In the genomic region with DNA sequence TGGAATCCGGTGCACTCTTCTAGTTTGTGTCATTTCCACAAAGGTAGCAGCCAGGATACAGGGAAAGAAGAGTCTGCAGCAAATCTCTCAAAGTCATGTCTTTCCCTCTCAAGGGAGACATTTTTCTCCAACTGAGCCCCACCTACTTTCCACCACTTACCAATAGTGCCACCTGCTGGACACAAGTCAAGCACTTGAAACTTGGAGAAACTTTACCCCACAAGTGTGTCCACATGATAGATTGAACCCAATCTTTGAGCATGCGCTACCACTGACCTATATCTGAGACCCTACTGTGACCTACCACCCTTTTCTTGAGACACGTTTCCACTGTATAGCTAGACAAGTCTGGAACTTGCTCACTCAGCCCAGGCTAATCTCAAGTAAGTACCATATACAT, we compare ENCODE assay signal across 11 mouse cellular contexts. TPM values are rescaled to one million over a fixed set of nuclear protein-coding genes. Genes with fewer than 3 reads are reported as not detected.
DNase-seq lines count a peak whose midpoint lies in the region; ATAC-seq and TF ChIP-seq lines count a peak whose summit lies in the region.
"Had no signal": no experiment of that assay in that cellular context is flagged by ENCODE, and none has a peak within 500 bp of the region (broad histone marks: within the 10 kb centered on the region; RNA-seq: fewer than 3 reads in every experiment).

No protein-coding gene starts in this region.

- 43% methylated on average over 3 of the region's 3 CpGs for WGBS in heart, postnatal 0 days
- 50% methylated on average over 3 of the region's 3 CpGs for WGBS in kidney, postnatal 0 days

- H3K27ac ChIP-seq in heart, postnatal 0 days (ENCODE audit: low read depth), result no peak overlapping the region
- H3K27ac ChIP-seq in kidney, postnatal 0 days, result no peak overlapping the region
- H3K27ac ChIP-seq: embryonic facial prominence, embryonic 13.5 days; limb, embryonic 15.5 days had no signal

- no peak for ATAC-seq in heart, postnatal 0 days (ENCODE audit: insufficient read depth, low read depth)
- ATAC-seq in kidney, postnatal 0 days (replicated peaks; ENCODE audit: low FRiP score, low read depth), result no peak

- H3K4me2 ChIP-seq in heart, postnatal 0 days (ENCODE audit: low read depth, low read length), result no peak overlapping the region
- no peak overlapping the region for H3K4me2 ChIP-seq in kidney, postnatal 0 days (ENCODE audit: low read length)
- H3K4me2 ChIP-seq: embryonic facial prominence, embryonic 13.5 days; limb, embryonic 15.5 days had no signal

- TF ChIP-seq CTCF in heart, postnatal 0 days (IDR thresholded peaks at IDR 0.05; ENCODE audit: low read depth), result peak; percentile 52
- TF ChIP-seq CTCF in kidney, postnatal 0 days (IDR thresholded peaks at IDR 0.05; ENCODE audit: low read depth), result peak; percentile 65

- H3K9me3 ChIP-seq in heart, postnatal 0 days (replicated peaks; ENCODE audit: control insufficient read depth, low read length), result no peaks in the 10 kb centered on the region
- no peaks in the 10 kb centered on the region for H3K9me3 ChIP-seq in kidney, postnatal 0 days (replicated peaks; ENCODE audit: low read length)
- H3K9me3 ChIP-seq: embryonic facial prominence, embryonic 13.5 days; limb, embryonic 15.5 days had no signal

- no peak overlapping the region for H3K9ac ChIP-seq in heart, postnatal 0 days (replicated peaks; ENCODE audit: low read depth, low read length)
- no peak overlapping the region for H3K9ac ChIP-seq in kidney, postnatal 0 days (ENCODE audit: low read depth, low read length)
- H3K9ac ChIP-seq: embryonic facial prominence, embryonic 13.5 days; limb, embryonic 15.5 days had no signal

- H3K4me1 ChIP-seq in heart, postnatal 0 days (ENCODE audit: control insufficient read depth, insufficient read depth), result peaks cover 8% of the 10 kb centered on the region; the same call in 1 of the 2 replicates
- H3K4me1 ChIP-seq in kidney, postnatal 0 days (replicated peaks; ENCODE audit: insufficient read depth, low read length), result no peaks in the 10 kb centered on the region; the same call in 1 of the 2 replicates

- H3K4me3 ChIP-seq in heart, postnatal 0 days (ENCODE audit: low read depth, low read length), result no peak overlapping the region
- no peak overlapping the region for H3K4me3 ChIP-seq in kidney, postnatal 0 days (replicated peaks; ENCODE audit: low read depth, low read length)
- H3K4me3 ChIP-seq: embryonic facial prominence, embryonic 13.5 days; limb, embryonic 15.5 days had no signal

- no peak for TF ChIP-seq EP300 in heart, postnatal 0 days (IDR thresholded peaks at IDR 0.05; ENCODE audit: low read depth)

- DNase-seq in heart, postnatal 0 days (ENCODE audit: low spot score), result no peak
- DNase-seq in heart, adult 11 months, result no peak
- peak; percentile 69 for DNase-seq in CD4-positive helper T cell, adult 2 months (ENCODE audit: low read depth, low spot score)
- peak; percentile 47 for DNase-seq in WW6 (ENCODE audit: low read depth, low spot score)
- peak; percentile 55 for DNase-seq in kidney, postnatal 0 days (ENCODE audit: low spot score)
- DNase-seq in retina, postnatal 1 day, result peak; percentile 62
- no peak for DNase-seq in cerebellum, postnatal 36 days
- no peak for DNase-seq in ovary, postnatal 36 days (ENCODE audit: low spot score)

- no peaks in the 10 kb centered on the region for H3K27me3 ChIP-seq in heart, postnatal 0 days (ENCODE audit: control insufficient read depth, insufficient read depth, low read length)
- H3K27me3 ChIP-seq in kidney, postnatal 0 days (ENCODE audit: insufficient read depth, low read length), result no peaks in the 10 kb centered on the region
- H3K27me3 ChIP-seq: embryonic facial prominence, embryonic 13.5 days; limb, embryonic 15.5 days had no signal

- peaks cover 33% of the 10 kb centered on the region for H3K36me3 ChIP-seq in heart, postnatal 0 days (replicated peaks; ENCODE audit: control insufficient read depth, insufficient read depth, low read length)
- H3K36me3 ChIP-seq in kidney, postnatal 0 days (ENCODE audit: insufficient read depth, low read length), result peaks cover 27% of the 10 kb centered on the region

RNA-seq across cellular contexts. Expression of a gene that starts 1.9 kb away (rescaled TPM):
- 32.5 and 41.9 TPM in 2 replicates for total RNA-seq in heart, postnatal 0 days (2014; rRNA removed; ENCODE audit: low replicate concordance)
- 41.7 and 44.0 TPM in 2 replicates for polyA plus RNA-seq in heart, postnatal 0 days (2015; fragmentation: Nextera tagmentation; extraction: Ambion mirVana)
- 51.4 and 54.5 TPM in 2 replicates for polyA plus RNA-seq in kidney, postnatal 0 days (2015; fragmentation: Nextera tagmentation; extraction: Ambion mirVana)

RNA-seq across cellular contexts. Expression of a gene that starts 28.9 kb away (rescaled TPM):
- total RNA-seq in heart, postnatal 0 days (2014; rRNA removed; ENCODE audit: low replicate concordance), result 54.8 and 57.3 TPM in 2 replicates
- polyA plus RNA-seq in heart, postnatal 0 days (2015; fragmentation: Nextera tagmentation; extraction: Ambion mirVana), result 55.7 and 59.3 TPM in 2 replicates
- polyA plus RNA-seq in kidney, postnatal 0 days (2015; fragmentation: Nextera tagmentation; extraction: Ambion mirVana), result 133 and 146 TPM in 2 replicates

RNA-seq across cellular contexts. Expression of a gene that starts 31.8 kb away (rescaled TPM):
- total RNA-seq in heart, postnatal 0 days (2014; rRNA removed; ENCODE audit: low replicate concordance), result 645 and 692 TPM in 2 replicates
- 587 and 618 TPM in 2 replicates for polyA plus RNA-seq in heart, postnatal 0 days (2015; fragmentation: Nextera tagmentation; extraction: Ambion mirVana)
- polyA plus RNA-seq in kidney, postnatal 0 days (2015; fragmentation: Nextera tagmentation; extraction: Ambion mirVana), result 323 and 356 TPM in 2 replicates

RNA-seq across cellular contexts. Expression of a gene that starts 52.5 kb away (rescaled TPM):
- total RNA-seq in heart, postnatal 0 days (2014; rRNA removed; ENCODE audit: low replicate concordance), result not detected in 2 replicates
- 0.32 TPM in 1 of 2 replicates, not detected in the other for polyA plus RNA-seq in heart, postnatal 0 days (2015; fragmentation: Nextera tagmentation; extraction: Ambion mirVana)
- polyA plus RNA-seq in kidney, postnatal 0 days (2015; fragmentation: Nextera tagmentation; extraction: Ambion mirVana), result 0.32 TPM in 1 of 2 replicates, not detected in the other
- polyA plus RNA-seq: embryonic facial prominence, embryonic 13.5 days; limb, embryonic 15.5 days; stomach, embryonic 16.5 days had no signal

Comparison
In these comparisons a context has a peak if more than half of its experiments do, and no peak if none do; other contexts are left out.
1. DNase-seq: peak in CD4-positive helper T cell, adult 2 months (single experiment), WW6 (single experiment), kidney, postnatal 0 days (single experiment) and retina, postnatal 1 day (single experiment); none in heart, postnatal 0 days (single experiment), heart, adult 11 months (single experiment), cerebellum, postnatal 36 days (0 of 2) and ovary, postnatal 36 days (single experiment).